Mouse (Mus musculus) midbrain, embryonic 15.5 days (tissue): Measurements from ENCODE around the gene Tgfa. TPM values are rescaled to one million over a fixed set of nuclear protein-coding genes. Genes with fewer than 3 reads are reported as not detected.

Experiments used
- ATAC-seq: fragments of 200-750 bp; cut with Nextera tagmentation; replicated peaks from 2 replicates; pipeline ENCODE4 v1.8.0; 2017; ENCODE audit warnings: moderate TSS enrichment
- H3K27ac ChIP-seq: fragments of 300-500 bp; sonication (generic); 2 replicates; pipeline ENCODE4 v1.5.1; 2015; ENCODE audit warnings: mild to moderate bottlenecking, inconsistent platforms
- H3K27me3 ChIP-seq: fragments of 300-500 bp; sonication (generic); replicated peaks from 2 replicates; pipeline ENCODE4 v1.6.1; 2015; ENCODE audit warnings: inconsistent platforms
- H3K36me3 ChIP-seq: fragments of 300-500 bp; sonication (generic); replicated peaks from 2 replicates; pipeline ENCODE4 v1.6.1; 2015; ENCODE audit warnings: inconsistent platforms
- H3K4me1 ChIP-seq: fragments of 300-500 bp; sonication (generic); 2 replicates; pipeline ENCODE4 v1.6.1; 2015; ENCODE audit warnings: inconsistent platforms
- H3K4me2 ChIP-seq: fragments of 300-500 bp; sonication (generic); 2 replicates; pipeline ENCODE4 v1.6.1; 2015; ENCODE audit warnings: inconsistent platforms, mild to moderate bottlenecking, moderate library complexity
- H3K4me3 ChIP-seq: fragments of 300-500 bp; sonication (generic); 2 replicates; pipeline ENCODE4 v1.5.1; 2015; ENCODE audit warnings: mild to moderate bottlenecking, inconsistent platforms
- H3K9ac ChIP-seq: fragments of 300-500 bp; sonication (generic); 2 replicates; pipeline ENCODE4 v1.6.1; 2015; ENCODE audit warnings: mild to moderate bottlenecking, inconsistent platforms
- H3K9me3 ChIP-seq: fragments of 300-500 bp; sonication (generic); 2 replicates; pipeline ENCODE4 v1.6.1; 2016; ENCODE audit warnings: inconsistent platforms
- WGBS: fragments of 180-500 bp; shearing (Covaris S2); methylation state at CpG from one replicate; pipeline ENCODE4 v1.1.7; 2015; ENCODE audit warnings: mixed read lengths; 5-methylcytosine and 5-hydroxymethylcytosine counted together
- polyA plus RNA-seq: library from polyadenylated mRNA; unstranded; fragments of >200 nt; fragmentation: Nextera tagmentation; extraction: Ambion mirVana; gene quantifications from 2 replicates; pipeline ENCODE4 v1.2.1, GENCODE M21; 2015

Gene Tgfa
- polyA plus RNA-seq, 1 experiment from 2014 or later, result 13.2 TPM

DNA sequence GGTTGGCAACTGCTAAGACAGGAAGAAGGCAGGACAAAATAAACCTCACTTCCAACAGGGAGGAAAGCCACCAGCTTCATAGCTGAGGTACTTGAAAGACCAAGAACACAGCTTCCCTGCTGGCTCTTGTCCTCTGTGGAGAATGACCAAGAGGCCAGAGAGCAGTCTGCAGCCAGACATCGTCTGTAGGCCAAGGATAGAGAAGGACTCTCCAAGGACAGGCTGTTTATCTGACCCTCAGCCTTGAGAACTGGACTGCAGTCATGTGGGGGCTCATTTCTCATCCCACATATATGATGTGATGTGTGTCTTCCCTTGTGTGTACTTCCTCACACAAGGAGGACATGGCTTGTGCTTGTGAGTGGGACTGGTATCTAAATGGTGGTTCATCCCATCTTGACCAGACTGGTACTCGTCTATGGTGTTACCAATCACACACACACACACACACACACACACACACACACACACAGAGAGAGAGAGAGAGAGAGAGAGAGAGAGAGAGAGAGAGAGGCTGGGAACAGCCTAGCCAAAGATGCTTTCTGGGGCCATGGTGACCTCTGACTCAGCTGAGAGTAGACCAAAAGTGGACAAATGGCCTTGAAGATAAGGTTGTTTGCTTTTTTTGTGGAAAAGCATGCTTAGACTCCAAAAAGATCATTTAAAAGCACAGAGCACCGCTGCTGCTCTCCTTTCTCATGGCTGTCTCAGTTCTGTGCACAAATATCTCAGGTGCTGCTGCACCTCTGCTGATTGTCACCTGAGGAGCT is 18.0 kb downstream of the Tgfa start:
- Histone ChIP-seq H3K9me3 (no peaks in the 10 kb centered on the region), H3K27me3 (no peaks in the 10 kb centered on the region), H3K4me1 (peaks cover 8% of the 10 kb centered on the region; the same call in 1 of the 2 replicates), H3K9ac (no peak overlapping the region), H3K4me3 (no peak overlapping the region), H3K4me2 (no peak overlapping the region), H3K36me3 (no peaks in the 10 kb centered on the region), H3K27ac (no peak overlapping the region)
- WGBS, result 85% methylated on average over 3 of the region's 3 CpGs
- no peak for ATAC-seq

GRCm38 (mm10) chr6:86218066-86218465 is 23.0 kb downstream of the Tgfa start:
- WGBS, result 76% methylated on average over 2 of the region's 2 CpGs
- Histone ChIP-seq H3K4me2 (no peak overlapping the region), H3K9me3 (no peaks in the 10 kb centered on the region), H3K4me1 (no peaks in the 10 kb centered on the region), H3K9ac (no peak overlapping the region), H3K36me3 (no peaks in the 10 kb centered on the region), H3K27me3 (no peaks in the 10 kb centered on the region), H3K4me3 (no peak overlapping the region), H3K27ac (no peak overlapping the region)
- ATAC-seq, result no peak

DNA sequence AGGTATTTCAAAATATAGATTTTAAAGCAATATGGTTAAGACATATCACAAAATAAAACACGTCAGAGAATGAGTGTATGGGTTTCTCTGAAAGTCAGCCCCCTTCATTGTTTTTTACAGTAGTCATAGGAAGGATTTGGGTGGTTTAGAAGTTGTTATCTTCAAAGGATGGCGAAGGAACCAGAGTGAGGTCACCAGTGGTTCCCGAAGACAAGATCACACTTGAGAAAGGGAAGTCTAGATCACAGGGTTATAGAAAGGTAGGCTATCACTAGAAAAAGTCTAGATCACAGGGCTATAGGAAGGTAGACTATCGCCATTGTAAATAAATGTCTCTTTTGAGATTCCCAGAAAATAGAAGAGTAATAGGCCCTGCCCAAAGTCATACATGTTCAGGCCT is 23.7 kb downstream of the Tgfa start:
- no peak for ATAC-seq
- H3K27ac ChIP-seq, result no peak overlapping the region
- WGBS, result 85% methylated on average over 4 of the region's 4 CpGs
- H3K4me1 ChIP-seq, result no peaks in the 10 kb centered on the region
- no peaks in the 10 kb centered on the region for H3K9me3 ChIP-seq
- no peak overlapping the region for H3K9ac ChIP-seq
- no peak overlapping the region for H3K4me2 ChIP-seq
- no peaks in the 10 kb centered on the region for H3K27me3 ChIP-seq
- no peak overlapping the region for H3K4me3 ChIP-seq
- no peaks in the 10 kb centered on the region for H3K36me3 ChIP-seq

- H3K9me3 ChIP-seq, result no peaks in the 10 kb centered on the region
- H3K4me1 ChIP-seq, result no peaks in the 10 kb centered on the region
- H3K27ac ChIP-seq, result no peak overlapping the region
- WGBS, result 86% methylated on average over 5 of the region's 5 CpGs
- H3K27me3 ChIP-seq, result no peaks in the 10 kb centered on the region
- ATAC-seq, result no peak
- no peak overlapping the region for H3K4me3 ChIP-seq
- no peak overlapping the region for H3K4me2 ChIP-seq
- no peaks in the 10 kb centered on the region for H3K36me3 ChIP-seq
- H3K9ac ChIP-seq, result no peak overlapping the region
Measured at GRCm38 (mm10) chr6:86219494-86219893, 24.5 kb downstream of the Tgfa start.

GRCm38 (mm10) chr6:86220171-86220570 is 25.1 kb downstream of the Tgfa start:
- no peaks in the 10 kb centered on the region for H3K36me3 ChIP-seq
- no peaks in the 10 kb centered on the region for H3K27me3 ChIP-seq
- no peak overlapping the region for H3K27ac ChIP-seq
- ATAC-seq, result no peak
- no peak overlapping the region for H3K9ac ChIP-seq
- no peak overlapping the region for H3K4me2 ChIP-seq
- no peak overlapping the region for H3K4me3 ChIP-seq
- WGBS, result 86% methylated on average over 4 of the region's 4 CpGs
- no peaks in the 10 kb centered on the region for H3K9me3 ChIP-seq
- H3K4me1 ChIP-seq, result no peaks in the 10 kb centered on the region

DNA sequence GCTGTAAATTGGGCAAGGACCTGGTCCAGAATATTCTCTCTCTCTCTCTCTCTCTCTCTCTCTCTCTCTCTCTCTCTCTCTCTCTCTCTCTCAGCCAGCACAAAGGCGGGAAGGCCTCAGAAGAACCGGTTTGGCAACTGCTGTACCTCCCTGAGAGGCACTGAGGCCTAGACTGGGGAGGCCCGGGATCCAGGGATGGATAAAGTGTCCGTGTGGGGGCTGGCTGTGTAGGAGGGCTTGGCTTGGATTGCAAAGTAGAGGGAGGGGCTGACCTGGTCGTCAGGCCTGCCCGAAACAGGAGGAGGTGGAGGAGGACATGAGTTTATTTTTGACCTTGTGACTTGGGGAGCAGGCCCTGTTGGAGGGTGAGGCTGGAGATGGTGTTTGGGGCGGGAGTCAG is 27.4 kb downstream of the Tgfa start:
- Histone ChIP-seq H3K4me3 (no peak overlapping the region), H3K9me3 (no peaks in the 10 kb centered on the region), H3K9ac (no peak overlapping the region), H3K27ac (no peak overlapping the region), H3K36me3 (no peaks in the 10 kb centered on the region), H3K4me2 (no peak overlapping the region), H3K27me3 (no peaks in the 10 kb centered on the region), H3K4me1 (no peaks in the 10 kb centered on the region)
- ATAC-seq, result no peak
- WGBS, result 41% methylated on average over 7 of the region's 7 CpGs

- H3K4me1 ChIP-seq, result no peaks in the 10 kb centered on the region
- no peaks in the 10 kb centered on the region for H3K27me3 ChIP-seq
- H3K9ac ChIP-seq, result no peak overlapping the region
- ATAC-seq, result no peak
- no peak overlapping the region for H3K4me3 ChIP-seq
- no peaks in the 10 kb centered on the region for H3K9me3 ChIP-seq
- no peak overlapping the region for H3K27ac ChIP-seq
- H3K4me2 ChIP-seq, result no peak overlapping the region
- H3K36me3 ChIP-seq, result no peaks in the 10 kb centered on the region
Measured at GRCm38 (mm10) chr6:86225604-86226003, 30.6 kb downstream of the Tgfa start.

- Histone ChIP-seq H3K4me1 (no peaks in the 10 kb centered on the region; the same call in 1 of the 2 replicates), H3K27me3 (no peaks in the 10 kb centered on the region), H3K4me3 (no peak overlapping the region), H3K9me3 (no peaks in the 10 kb centered on the region), H3K4me2 (no peak overlapping the region), H3K27ac (no peak overlapping the region), H3K9ac (no peak overlapping the region), H3K36me3 (no peaks in the 10 kb centered on the region)
- WGBS, result 89% methylated on average over 5 of the region's 5 CpGs
- ATAC-seq, result no peak
Measured at GRCm38 (mm10) chr6:86232367-86232766, 37.3 kb downstream of the Tgfa start.

GRCm38 (mm10) chr6:86233512-86234430 is 38.7 kb downstream of the Tgfa start:
- Histone ChIP-seq H3K4me3 (no peak overlapping the region), H3K27me3 (no peaks in the 10 kb centered on the region), H3K36me3 (no peaks in the 10 kb centered on the region), H3K4me2 (no peak overlapping the region), H3K27ac (no peak overlapping the region), H3K9ac (no peak overlapping the region), H3K9me3 (no peaks in the 10 kb centered on the region), H3K4me1 (no peaks in the 10 kb centered on the region; the same call in 1 of the 2 replicates)
- ATAC-seq, result no peak
- WGBS, result 45% methylated on average over 13 of the region's 13 CpGs

- ATAC-seq, result no peak
- WGBS, result 19% methylated on average over 3 of the region's 3 CpGs
Measured at GRCm38 (mm10) chr6:86244866-86245265, 49.8 kb downstream of the Tgfa start.

DNA sequence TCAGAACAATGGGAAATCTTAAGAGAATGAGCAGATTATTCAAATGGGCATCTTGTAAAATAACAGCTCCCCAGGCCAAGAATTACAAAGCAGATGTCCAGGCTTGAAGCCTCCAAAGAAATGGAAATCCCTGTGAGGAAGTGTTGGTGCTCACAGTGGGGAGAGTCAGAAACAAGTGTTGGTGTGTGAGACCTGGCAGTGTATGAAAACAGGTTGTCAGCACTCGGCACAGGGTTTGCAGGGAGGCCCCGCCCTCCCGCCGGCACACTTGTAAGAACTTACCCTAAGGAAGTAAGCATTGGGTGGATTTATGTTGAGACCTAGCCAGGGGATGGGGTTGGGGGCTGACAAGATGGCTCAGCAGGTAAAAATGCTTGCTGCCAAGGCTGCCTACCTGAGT is 50.9 kb downstream of the Tgfa start:
- H3K4me3 ChIP-seq, result no peak overlapping the region
- H3K27ac ChIP-seq, result no peak overlapping the region
- H3K27me3 ChIP-seq, result no peaks in the 10 kb centered on the region; the same call in 1 of the 2 replicates
- H3K4me2 ChIP-seq, result no peak overlapping the region
- no peaks in the 10 kb centered on the region for H3K9me3 ChIP-seq
- no peak for ATAC-seq
- H3K36me3 ChIP-seq, result no peaks in the 10 kb centered on the region
- no peak overlapping the region for H3K9ac ChIP-seq
- H3K4me1 ChIP-seq, result peaks cover 8% of the 10 kb centered on the region
- WGBS, result 38% methylated on average over 4 of the region's 4 CpGs

More at GRCm38 (mm10) chr6:86244866-86245265, 49.8 kb downstream of the Tgfa start:
- H3K9ac ChIP-seq, result no peak overlapping the region
- no peak overlapping the region for H3K4me2 ChIP-seq
- no peaks in the 10 kb centered on the region for H3K36me3 ChIP-seq
- H3K9me3 ChIP-seq, result no peaks in the 10 kb centered on the region
- H3K27me3 ChIP-seq, result no peaks in the 10 kb centered on the region; the same call in 1 of the 2 replicates
- H3K4me3 ChIP-seq, result no peak overlapping the region
- no peak overlapping the region for H3K27ac ChIP-seq
- peaks cover 8% of the 10 kb centered on the region for H3K4me1 ChIP-seq

GRCm38 (mm10) chr6:86248562-86248961 is 53.5 kb downstream of the Tgfa start:
- 74% methylated on average over 1 of the region's 1 CpGs for WGBS

More at GRCm38 (mm10) chr6:86248562-86248961, 53.5 kb downstream of the Tgfa start:
- H3K27me3 ChIP-seq, result no peaks in the 10 kb centered on the region; the same call in 1 of the 2 replicates
- no peaks in the 10 kb centered on the region for H3K9me3 ChIP-seq
- H3K9ac ChIP-seq, result no peak overlapping the region
- peaks cover 8% of the 10 kb centered on the region for H3K4me1 ChIP-seq
- no peaks in the 10 kb centered on the region for H3K36me3 ChIP-seq
- no peak overlapping the region for H3K27ac ChIP-seq
- no peak overlapping the region for H3K4me3 ChIP-seq
- ATAC-seq, result no peak
- H3K4me2 ChIP-seq, result no peak overlapping the region
